Mouse (Mus musculus): ENCODE measurements around the gene Adap2.

DNA sequence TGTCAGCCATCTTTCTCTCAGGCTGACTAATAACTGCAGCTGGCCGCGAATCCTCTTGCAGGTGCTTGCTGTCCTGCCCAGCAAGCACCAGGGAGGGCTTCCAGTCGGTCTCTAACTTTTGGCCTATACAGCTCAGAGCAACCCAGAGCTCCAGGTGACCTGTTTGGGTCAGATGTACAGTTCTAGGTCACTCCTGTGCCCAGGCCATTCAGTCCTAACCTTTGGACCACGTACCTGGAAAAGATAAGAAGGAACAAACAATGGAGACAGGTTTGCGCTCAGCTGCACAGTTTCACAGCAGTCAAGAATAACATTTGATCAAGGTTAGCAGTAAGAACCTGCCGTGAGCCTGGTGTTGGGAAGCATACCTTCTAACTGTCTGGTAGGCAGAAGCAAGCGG, 5.1 kb downstream of the Adap2 start:
- TF ChIP-seq CTCF (conservative IDR thresholded peaks at IDR 0.05 in 1 of 2, IDR thresholded peaks at IDR 0.05 in 1 of 2; ENCODE audit: low read depth in 2 of 2, low read length in 2 of 2) (no peak), JUND (conservative IDR thresholded peaks at IDR 0.05; ENCODE audit: low read depth, low read length) (no peak), POLR2AphosphoS2 (IDR thresholded peaks at IDR 0.05; ENCODE audit: low read depth, low read length) (no peak), RAD21 (IDR thresholded peaks at IDR 0.05; ENCODE audit: low read depth, low read length) (no peak), ELF1 (IDR thresholded peaks at IDR 0.05; ENCODE audit: low read depth, low read length) (no peak), RCOR1 (conservative IDR thresholded peaks at IDR 0.05; ENCODE audit: low read depth, low read length) (no peak), EP300 (IDR thresholded peaks at IDR 0.05; ENCODE audit: low read length) (no peak), ETS1 (conservative IDR thresholded peaks at IDR 0.05; ENCODE audit: low read depth, low read length) (no peak)

All from CH12.LX (cell line).